Mouse (Mus musculus) frontal cortex, postnatal 14 days (tissue): Measurements from ENCODE around the gene Enpp1.

Experiments
- DNase-seq, 2 experiments: peaks; one replicate each; pipeline ENCODE4 v3.0.0; 2022; ENCODE audit warnings: low spot score in 2 of 2

Gene Enpp1

GRCm38 (mm10) chr10:24710361-24710760, 1.6 kb downstream of the Enpp1 start:
- DNase-seq, result no peak

- DNase-seq, result no peak
Observed at GRCm38 (mm10) chr10:24707745-24708144, 4.2 kb downstream of the Enpp1 start.

GRCm38 (mm10) chr10:24706431-24707140, 5.4 kb downstream of the Enpp1 start:
- DNase-seq, result no peak

- DNase-seq, result no peak
Observed at GRCm38 (mm10) chr10:24702698-24703097, 9.3 kb downstream of the Enpp1 start.

- no peak for DNase-seq
Observed at GRCm38 (mm10) chr10:24698131-24698775, 13.7 kb downstream of the Enpp1 start.

- no peak for DNase-seq
Observed at GRCm38 (mm10) chr10:24696761-24697160, 15.2 kb downstream of the Enpp1 start.

- DNase-seq, result no peak
Observed at GRCm38 (mm10) chr10:24695786-24696185, 16.2 kb downstream of the Enpp1 start.

- DNase-seq, result no peak
Observed at GRCm38 (mm10) chr10:24682518-24683104, 29.3 kb downstream of the Enpp1 start.

GRCm38 (mm10) chr10:24677681-24678080, 34.3 kb downstream of the Enpp1 start:
- DNase-seq, result no peak

- DNase-seq, result no peak
Observed at GRCm38 (mm10) chr10:24674261-24674660, 37.7 kb downstream of the Enpp1 start.

GRCm38 (mm10) chr10:24672948-24673347, 39.0 kb downstream of the Enpp1 start:
- DNase-seq, result no peak

GRCm38 (mm10) chr10:24670548-24670947, 41.4 kb downstream of the Enpp1 start:
- DNase-seq, result no peak

GRCm38 (mm10) chr10:24650990-24651569, 60.9 kb downstream of the Enpp1 start:
- no peak for DNase-seq

- no peak for DNase-seq
Observed at GRCm38 (mm10) chr10:24647996-24648738, 63.8 kb downstream of the Enpp1 start.

GRCm38 (mm10) chr10:24645169-24645568, 66.8 kb downstream of the Enpp1 start:
- no peak for DNase-seq

- DNase-seq, result no peak
Observed at GRCm38 (mm10) chr10:24642796-24643580, 69.0 kb downstream of the Enpp1 start.

- DNase-seq, result no peak
Observed at GRCm38 (mm10) chr10:24641416-24642140, 70.4 kb downstream of the Enpp1 start.

GRCm38 (mm10) chr10:24640186-24640875, 71.6 kb downstream of the Enpp1 start:
- DNase-seq, result no peak

- DNase-seq, result no peak
Observed at GRCm38 (mm10) chr10:24639596-24639995, 72.4 kb downstream of the Enpp1 start.
